In genomic region chr17:26779471-26779870, GRCm38 (mm10) we compare ENCODE assay signal across 30 mouse cellular contexts. TPM values are rescaled to one million over a fixed set of nuclear protein-coding genes. Genes with fewer than 3 reads are reported as not detected.
DNase-seq lines count a peak whose midpoint lies in the region; ATAC-seq and TF ChIP-seq lines count a peak whose summit lies in the region.
"Had no signal": no experiment of that assay in that cellular context is flagged by ENCODE, and none has a peak within 500 bp of the region (broad histone marks: within the 10 kb centered on the region; RNA-seq: fewer than 3 reads in every experiment).

No protein-coding gene starts in this region.

- peak; percentile 35; the same call in 1 of the 2 replicates for ATAC-seq in intestine, postnatal 0 days
- no peak for ATAC-seq in intestine, embryonic 15.5 days
- peak; percentile 38; the same call in 1 of the 2 replicates for ATAC-seq in stomach, postnatal 0 days (ENCODE audit: low FRiP score, low TSS enrichment)
- ATAC-seq: activated CD4-positive, CD25-positive, alpha-beta regulatory T cell, adult 4 months; CD4-positive, CD25-positive, alpha-beta regulatory T cell, adult 4 months; forebrain, embryonic 14.5 days; forebrain, embryonic 16.5 days; Patski had no signal

- peaks cover 19% of the 10 kb centered on the region for H3K36me3 ChIP-seq in intestine, postnatal 0 days (ENCODE audit: control insufficient read depth, insufficient read depth)
- 0 out of 2 replicates have a peak, but pooled peaks cover under 1% of the 10 kb centered on the region for H3K36me3 ChIP-seq in intestine, embryonic 15.5 days
- 0 out of 2 replicates have a peak, but pooled peaks cover 7% of the 10 kb centered on the region for H3K36me3 ChIP-seq in ES-Bruce4 (ENCODE audit: control insufficient read depth, insufficient read depth, low read length, poor library complexity, severe bottlenecking)
- H3K36me3 ChIP-seq in stomach, postnatal 0 days (ENCODE audit: control insufficient read depth, insufficient read depth, low read length): no peaks in the 10 kb centered on the region; the same call in 1 of the 2 replicates

- no peak overlapping the region for H3K4me2 ChIP-seq in intestine, postnatal 0 days (replicated peaks; ENCODE audit: low read depth)
- no peak overlapping the region for H3K4me2 ChIP-seq in intestine, embryonic 15.5 days (replicated peaks)
- H3K4me2 ChIP-seq in stomach, postnatal 0 days (replicated peaks; ENCODE audit: low read depth): no peak overlapping the region
- H3K4me2 ChIP-seq: embryonic facial prominence, embryonic 13.5 days; embryonic facial prominence, embryonic 15.5 days; forebrain, embryonic 12.5 days had no signal

- no peaks in the 10 kb centered on the region for H3K9me3 ChIP-seq in intestine, postnatal 0 days (ENCODE audit: control insufficient read depth)
- no peaks in the 10 kb centered on the region for H3K9me3 ChIP-seq in intestine, embryonic 15.5 days
- H3K9me3 ChIP-seq in ES-Bruce4 (replicated peaks; ENCODE audit: control insufficient read depth, insufficient read depth, low read length, poor library complexity, severe bottlenecking): no peaks in the 10 kb centered on the region
- no peaks in the 10 kb centered on the region for H3K9me3 ChIP-seq in stomach, postnatal 0 days (ENCODE audit: control insufficient read depth, low read length)
- H3K9me3 ChIP-seq: embryonic facial prominence, embryonic 13.5 days; embryonic facial prominence, embryonic 15.5 days; forebrain, embryonic 10.5 days; forebrain, embryonic 12.5 days had no signal

- peak; percentile 22 for DNase-seq in adipocyte (ENCODE audit: low spot score)
- DNase-seq in stomach, postnatal 0 days (ENCODE audit: low spot score): peak; percentile 12
- no peak for DNase-seq in urinary bladder, postnatal 25 days (ENCODE audit: low spot score)
- no peak for DNase-seq in lung, adult 18-20 months
- DNase-seq in right cerebral cortex, postnatal 10 days (ENCODE audit: low spot score in 2 of 2): no peak
- DNase-seq: adrenal gland, adult 2 months; adrenal gland, postnatal 10 days; adrenal gland, postnatal 25 days; B cell, adult 2 months; cerebellum, adult 11 months; cerebellum, adult 18-20 months; cerebellum, adult 8-10 months; cerebellum, adult 9-11 months; cerebellum, postnatal 14 days; cerebellum, postnatal 36 days; embryo, embryonic 11 days had no signal

- no peak for TF ChIP-seq CTCF in intestine, postnatal 0 days (IDR thresholded peaks at IDR 0.05; ENCODE audit: low read depth)
- TF ChIP-seq CTCF in ES-Bruce4 (IDR thresholded peaks at IDR 0.05; ENCODE audit: low read depth, low read length): no peak
- no peak for TF ChIP-seq CTCF in stomach, postnatal 0 days (IDR thresholded peaks at IDR 0.05; ENCODE audit: low read depth)

- no peak overlapping the region for H3K4me3 ChIP-seq in intestine, postnatal 0 days (ENCODE audit: low read depth, low read length)
- H3K4me3 ChIP-seq in intestine, embryonic 15.5 days (replicated peaks): no peak overlapping the region
- no peak overlapping the region for H3K4me3 ChIP-seq in ES-Bruce4 (ENCODE audit: low read depth, low read length)
- H3K4me3 ChIP-seq in stomach, postnatal 0 days (ENCODE audit: low read depth, low read length): no peak overlapping the region
- H3K4me3 ChIP-seq: embryonic facial prominence, embryonic 13.5 days; embryonic facial prominence, embryonic 15.5 days; erythroblast, embryonic 14.5 days; forebrain, embryonic 10.5 days; forebrain, embryonic 12.5 days had no signal

- WGBS in intestine, postnatal 0 days: 49% methylated on average over 2 of the region's 2 CpGs
- 75% methylated on average over 2 of the region's 2 CpGs for WGBS in intestine, embryonic 15.5 days
- WGBS in stomach, postnatal 0 days: 60% methylated on average over 2 of the region's 2 CpGs

- H3K9ac ChIP-seq in intestine, postnatal 0 days (ENCODE audit: low read depth, low read length): no peak overlapping the region
- H3K9ac ChIP-seq in intestine, embryonic 15.5 days: no peak overlapping the region
- peak overlapping the region; percentile 86; the same call in 1 of the 2 replicates for H3K9ac ChIP-seq in ES-Bruce4 (ENCODE audit: low read depth, poor library complexity, severe bottlenecking)
- no peak overlapping the region for H3K9ac ChIP-seq in stomach, postnatal 0 days (ENCODE audit: low read length)
- H3K9ac ChIP-seq: embryonic facial prominence, embryonic 13.5 days; embryonic facial prominence, embryonic 15.5 days; forebrain, embryonic 12.5 days had no signal

- TF ChIP-seq POLR2A in ES-Bruce4 (IDR thresholded peaks at IDR 0.05; ENCODE audit: insufficient read depth, low read length): no peak

- H3K27me3 ChIP-seq in intestine, postnatal 0 days (replicated peaks; ENCODE audit: control insufficient read depth, insufficient read depth, low read length): no peaks in the 10 kb centered on the region
- no peaks in the 10 kb centered on the region for H3K27me3 ChIP-seq in intestine, embryonic 15.5 days (replicated peaks)
- no peaks in the 10 kb centered on the region for H3K27me3 ChIP-seq in ES-Bruce4 (ENCODE audit: control insufficient read depth, insufficient read depth, low read length, poor library complexity, severe bottlenecking)
- no peaks in the 10 kb centered on the region for H3K27me3 ChIP-seq in stomach, postnatal 0 days (ENCODE audit: control insufficient read depth, insufficient read depth, low read length)
- H3K27me3 ChIP-seq: CH12.LX; embryonic facial prominence, embryonic 13.5 days; embryonic facial prominence, embryonic 15.5 days; forebrain, embryonic 12.5 days; Patski had no signal

- no peak for TF ChIP-seq EP300 in ES-Bruce4 (IDR thresholded peaks at IDR 0.05; ENCODE audit: insufficient read depth, low read depth, low read length)
- TF ChIP-seq EP300 in stomach, postnatal 0 days (optimal IDR thresholded peaks at IDR 0.05): no peak

- H3K4me1 ChIP-seq in intestine, postnatal 0 days (replicated peaks; ENCODE audit: control insufficient read depth, insufficient read depth, low read length): no peaks in the 10 kb centered on the region
- H3K4me1 ChIP-seq in intestine, embryonic 15.5 days (replicated peaks): peaks cover 4% of the 10 kb centered on the region
- H3K4me1 ChIP-seq in ES-Bruce4 (ENCODE audit: control insufficient read depth, insufficient read depth, low read length): peaks cover 2% of the 10 kb centered on the region
- H3K4me1 ChIP-seq in stomach, postnatal 0 days (replicated peaks; ENCODE audit: control insufficient read depth, insufficient read depth): no peaks in the 10 kb centered on the region

- no peak overlapping the region for H3K27ac ChIP-seq in intestine, postnatal 0 days (ENCODE audit: low read depth, low read length)
- no peak overlapping the region for H3K27ac ChIP-seq in intestine, embryonic 15.5 days
- no peak overlapping the region for H3K27ac ChIP-seq in ES-Bruce4 (ENCODE audit: insufficient read depth, low read length)
- no peak overlapping the region for H3K27ac ChIP-seq in stomach, postnatal 0 days (replicated peaks)
- H3K27ac ChIP-seq: embryonic facial prominence, embryonic 13.5 days; embryonic facial prominence, embryonic 15.5 days; forebrain, embryonic 12.5 days had no signal

RNA-seq across cellular contexts. Expression of gene Bnip1, which starts 1.4 kb away (rescaled TPM):
- polyA plus RNA-seq in intestine, postnatal 0 days (2015; fragmentation: Nextera tagmentation; extraction: Ambion mirVana): 29.7 and 30.7 TPM in 2 replicates
- polyA plus RNA-seq in intestine, embryonic 15.5 days (2015; fragmentation: Nextera tagmentation; extraction: Ambion mirVana): 48.7 and 50.1 TPM in 2 replicates
- polyA plus RNA-seq in ES-Bruce4 (2011; ENCODE audit: insufficient read depth, insufficient read length, low read depth, missing spikeins): 28.9 and 29.4 TPM in 2 replicates
- polyA plus RNA-seq in stomach, postnatal 0 days (2015; fragmentation: Nextera tagmentation; extraction: Ambion mirVana): 33.3 and 33.9 TPM in 2 replicates

Comparison
In these comparisons a context has a peak if more than half of its experiments do, and no peak if none do; other contexts are left out.
1. DNase-seq: peak in adipocyte (single experiment) and stomach, postnatal 0 days (single experiment); none in urinary bladder, postnatal 25 days (single experiment), lung, adult 18-20 months (0 of 2) and right cerebral cortex, postnatal 10 days (0 of 2).